Mouse (Mus musculus): ENCODE measurements around the gene Fam229a. TPM values are rescaled to one million over a fixed set of nuclear protein-coding genes. Genes with fewer than 3 reads are reported as not detected.
"Not testable (repeated sequence)": the region's sequence is repeated elsewhere in the genome, so short reads cannot be mapped to it uniquely, and the experiment has no call there.

The Fam229a gene
- polyA plus RNA-seq, 1 experiment from 2014 or later, result not detected

GRCm38 (mm10) chr4:129525889-129526288, 34.9 kb downstream of the Fam229a start:
- 85% methylated on average over 3 of the region's 3 CpGs for WGBS (ENCODE audit: missing documents)
- H3K27ac ChIP-seq, result no peak overlapping the region
- H3K36me3 ChIP-seq (ENCODE audit: inconsistent target), result peaks cover 60% of the 10 kb centered on the region
- H3K79me2 ChIP-seq (ENCODE audit: inconsistent target), result no peaks in the 10 kb centered on the region; the same call in 1 of the 2 replicates
- H3K4me3 ChIP-seq (ENCODE audit: inconsistent target), result no peak overlapping the region

DNA sequence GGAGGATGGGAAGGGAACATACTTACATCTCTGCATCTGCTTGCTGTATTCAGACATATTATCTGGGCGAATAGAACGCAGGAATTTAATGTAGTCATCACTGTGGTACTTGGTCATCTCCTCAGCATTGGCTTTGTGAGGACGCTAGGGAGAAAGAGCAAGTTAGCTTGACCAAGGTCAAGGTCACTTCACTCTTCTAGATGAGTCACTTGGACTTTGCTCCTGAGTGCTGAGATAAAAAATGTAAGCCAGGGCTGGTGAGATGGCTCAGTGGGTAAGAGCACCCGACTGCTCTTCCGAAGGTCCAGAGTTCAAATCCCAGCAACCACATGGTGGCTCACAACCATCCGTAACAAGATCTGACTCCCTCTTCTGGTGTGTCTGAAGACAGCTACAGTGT, 37.9 kb downstream of the Fam229a start:
- not testable (repeated sequence) for H3K79me2 ChIP-seq (ENCODE audit: inconsistent target); H3K27ac ChIP-seq
- peaks cover 45% of the 10 kb centered on the region for H3K36me3 ChIP-seq (ENCODE audit: inconsistent target)

DNA sequence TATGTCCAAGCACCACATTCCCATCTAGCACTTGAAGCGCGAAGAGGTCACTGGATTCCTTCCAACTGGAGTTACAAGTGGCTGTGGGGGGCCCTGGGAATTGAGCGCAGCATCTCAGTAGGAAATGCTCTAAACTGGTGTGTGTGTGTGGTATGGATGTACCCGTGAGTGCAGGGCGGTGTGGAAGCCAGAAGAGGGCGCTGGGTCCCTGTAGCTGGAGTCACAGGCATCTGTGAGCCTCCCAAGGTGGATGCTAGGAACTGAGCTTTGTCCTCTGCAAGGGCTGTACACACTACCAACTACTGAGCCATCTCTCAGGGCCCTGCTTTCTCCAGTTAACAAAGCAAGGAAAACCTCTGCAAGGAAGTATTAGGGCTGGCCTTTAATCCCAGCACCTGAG, 49.0 kb downstream of the Fam229a start:
- Histone ChIP-seq H3K79me2 (ENCODE audit: inconsistent target) (peaks cover 73% of the 10 kb centered on the region), H3K4me3 (ENCODE audit: inconsistent target) (no peak overlapping the region), H3K27ac (no peak overlapping the region), H3K36me3 (ENCODE audit: inconsistent target) (no peaks in the 10 kb centered on the region)
- 98% methylated on average over 5 of the region's 6 CpGs for WGBS (ENCODE audit: missing documents)

More for the DNA sequence above, 37.9 kb downstream of the Fam229a start:
- WGBS (ENCODE audit: missing documents), result 92% methylated on average over 3 of the region's 6 CpGs
- not testable (repeated sequence) for H3K4me3 ChIP-seq (ENCODE audit: inconsistent target)

Other genes starting within 250 kb of the Fam229a start
- 33.1 to 77.6 TPM (median 57.0 TPM) in 3 replicates for gene C77080, start 229.8 kb upstream of the Fam229a start, polyA plus RNA-seq (2018)
- gene Sync, start 203.6 kb upstream of the Fam229a start, polyA plus RNA-seq (2018), result 0.06 TPM in 1 of 3 replicates, not detected in the others
- 32.9 to 76.1 TPM (median 53.5 TPM) in 3 replicates for gene Rbbp4, start 155.8 kb upstream of the Fam229a start, polyA plus RNA-seq (2018)
- gene Zbtb8os, start 155.5 kb upstream of the Fam229a start, polyA plus RNA-seq (2018), result 45.1 to 98.1 TPM (median 63.4 TPM) in 3 replicates
- gene Zbtb8a, start 113.1 kb upstream of the Fam229a start, polyA plus RNA-seq (2018), result 2.0 to 3.6 TPM (median 3.3 TPM) in 3 replicates
- gene Zbtb8b, start 50.3 kb upstream of the Fam229a start, polyA plus RNA-seq (2018), result not detected in 3 replicates
- gene Bsdc1, start 29.6 kb upstream of the Fam229a start, polyA plus RNA-seq (2018), result 17.0 to 25.7 TPM (median 21.5 TPM) in 3 replicates
- gene Tssk3, start 168 bp upstream of the Fam229a start, polyA plus RNA-seq (2018), result not detected in 3 replicates
- 18.5 to 109 TPM (median 91.5 TPM) in 3 replicates for gene Marcksl1, start 22.4 kb downstream of the Fam229a start, polyA plus RNA-seq (2018)
- gene Hdac1, start 51.5 kb downstream of the Fam229a start, polyA plus RNA-seq (2018), result 45.9 to 65.7 TPM (median 51.4 TPM) in 3 replicates
- 0.19 to 0.57 TPM (median 0.27 TPM) in 3 replicates for gene Lck, start 82.5 kb downstream of the Fam229a start, polyA plus RNA-seq (2018)
- gene Fam167b, start 87.4 kb downstream of the Fam229a start, polyA plus RNA-seq (2018), result not detected in 3 replicates
- gene Eif3i, start 109.5 kb downstream of the Fam229a start, polyA plus RNA-seq (2018), result 58.7 to 140 TPM (median 87.3 TPM) in 3 replicates
- 91.3 to 152 TPM (median 129 TPM) in 3 replicates for gene Tmem234, start 109.5 kb downstream of the Fam229a start, polyA plus RNA-seq (2018)
- 0.47 to 0.77 TPM in 2 of 3 replicates, not detected in the other for gene Dcdc2b, start 123.1 kb downstream of the Fam229a start, polyA plus RNA-seq (2018)
- 7.5 to 12.3 TPM (median 8.9 TPM) in 3 replicates for gene Iqcc, start 127.9 kb downstream of the Fam229a start, polyA plus RNA-seq (2018)
- 12.7 to 15.3 TPM (median 14.1 TPM) in 3 replicates for gene Ccdc28b, start 132.8 kb downstream of the Fam229a start, polyA plus RNA-seq (2018)
- 34.1 to 39.3 TPM (median 37.5 TPM) in 3 replicates for gene Txlna, start 149.9 kb downstream of the Fam229a start, polyA plus RNA-seq (2018)
- 30.7 to 40.5 TPM (median 31.0 TPM) in 3 replicates for gene Kpna6, start 181.6 kb downstream of the Fam229a start, polyA plus RNA-seq (2018)
- 4.1 to 7.6 TPM (median 5.6 TPM) in 3 replicates for gene Tmem39b, start 205.6 kb downstream of the Fam229a start, polyA plus RNA-seq (2018)

Measured in macrophage (primary cell).